Mouse (Mus musculus): ENCODE data around the gene Fcer1g. TPM values are rescaled to one million over a fixed set of nuclear protein-coding genes. Genes with fewer than 3 reads are reported as not detected.

Fcer1g gene
- total RNA-seq, 2 experiments from 2014 or later, result 14.9 to 17.2 TPM

- Histone ChIP-seq H3K4me3 (peak overlapping the region; percentile 62), H3K27ac (peak overlapping the region; percentile 64)
- no peak for TF ChIP-seq CTCF (conservative IDR thresholded peaks at IDR 0.05)
- DNase-seq (ENCODE audit: low spot score in 2 of 2), result no peak
These were observed 38.9 kb downstream of the Fcer1g start for GRCm38 (mm10) chr1:171195046-171195822.

- no peak for DNase-seq (ENCODE audit: low spot score in 2 of 2)
- no peak for TF ChIP-seq CTCF (conservative IDR thresholded peaks at IDR 0.05)
- H3K4me3 ChIP-seq, result peak overlapping the region; percentile 26
- no peak overlapping the region; the same call in 1 of the 2 replicates for H3K27ac ChIP-seq
These were observed 40.0 kb downstream of the Fcer1g start for GRCm38 (mm10) chr1:171193911-171194830.

GRCm38 (mm10) chr1:171193093-171193840, 40.9 kb downstream of the Fcer1g start:
- no peak for DNase-seq (ENCODE audit: low spot score in 2 of 2)
- Histone ChIP-seq H3K27ac (peak overlapping the region; percentile 51; the same call in 1 of the 2 replicates), H3K4me3 (peak overlapping the region; percentile 26)
- TF ChIP-seq CTCF (conservative IDR thresholded peaks at IDR 0.05), result no peak

- H3K27ac ChIP-seq, result no peak overlapping the region
- peak overlapping the region; percentile 26; the same call in 1 of the 2 replicates for H3K4me3 ChIP-seq
- TF ChIP-seq CTCF (conservative IDR thresholded peaks at IDR 0.05), result no peak
- no peak for DNase-seq (ENCODE audit: low spot score in 2 of 2)
These were observed 41.9 kb downstream of the Fcer1g start for GRCm38 (mm10) chr1:171192283-171192682.

- H3K27ac ChIP-seq, result no peak overlapping the region
- DNase-seq (ENCODE audit: low spot score in 2 of 2), result no peak
- no peak overlapping the region for H3K4me3 ChIP-seq
- TF ChIP-seq CTCF (conservative IDR thresholded peaks at IDR 0.05), result no peak
These were observed 43.3 kb downstream of the Fcer1g start for GRCm38 (mm10) chr1:171190832-171191231.

GRCm38 (mm10) chr1:171189476-171190114, 44.6 kb downstream of the Fcer1g start:
- no peak for DNase-seq (ENCODE audit: low spot score in 2 of 2)
- TF ChIP-seq CTCF (conservative IDR thresholded peaks at IDR 0.05), result no peak
- Histone ChIP-seq H3K4me3 (no peak overlapping the region), H3K27ac (peak overlapping the region; percentile 36; the same call in 1 of the 2 replicates)

GRCm38 (mm10) chr1:171189046-171189445, 45.1 kb downstream of the Fcer1g start:
- no peak for TF ChIP-seq CTCF (conservative IDR thresholded peaks at IDR 0.05)
- H3K4me3 ChIP-seq, result no peak overlapping the region
- H3K27ac ChIP-seq, result peak overlapping the region; percentile 36; the same call in 1 of the 2 replicates
- DNase-seq (ENCODE audit: low spot score in 2 of 2), result no peak

GRCm38 (mm10) chr1:171187851-171188700, 46.1 kb downstream of the Fcer1g start:
- TF ChIP-seq CTCF (conservative IDR thresholded peaks at IDR 0.05), result no peak
- Histone ChIP-seq H3K4me3 (no peak overlapping the region), H3K27ac (no peak overlapping the region)
- no peak for DNase-seq (ENCODE audit: low spot score in 2 of 2)

GRCm38 (mm10) chr1:171185655-171186054, 48.5 kb downstream of the Fcer1g start:
- no peak for DNase-seq (ENCODE audit: low spot score in 2 of 2)
- Histone ChIP-seq H3K4me3 (no peak overlapping the region), H3K27ac (no peak overlapping the region)
- TF ChIP-seq CTCF (conservative IDR thresholded peaks at IDR 0.05), result no peak

- Histone ChIP-seq H3K27ac (peak overlapping the region; percentile 57; the same call in 1 of the 2 replicates), H3K4me3 (no peak overlapping the region)
- TF ChIP-seq CTCF (conservative IDR thresholded peaks at IDR 0.05), result peak; percentile 56
- DNase-seq (ENCODE audit: low spot score in 2 of 2), result no peak
These were observed 49.9 kb downstream of the Fcer1g start for GRCm38 (mm10) chr1:171184314-171184713.

- no peak overlapping the region; the same call in 1 of the 2 replicates for H3K27ac ChIP-seq
- no peak for DNase-seq (ENCODE audit: low spot score in 2 of 2)
- H3K4me3 ChIP-seq, result no peak overlapping the region
- no peak for TF ChIP-seq CTCF (conservative IDR thresholded peaks at IDR 0.05)
These were observed 50.5 kb downstream of the Fcer1g start for GRCm38 (mm10) chr1:171183620-171184019.
